Mouse (Mus musculus) retina, embryonic 14.5 days (tissue): Measurements from ENCODE around the gene Atp2a2.
"Not testable (repeated sequence)": the region's sequence is repeated elsewhere in the genome, so short reads cannot be mapped to it uniquely, and the experiment has no call there.

Experiments
- DNase-seq: peaks from one replicate; pipeline ENCODE4 v3.0.0-alpha.2; 2015; ENCODE audit warnings: low spot score

The Atp2a2 gene

DNA sequence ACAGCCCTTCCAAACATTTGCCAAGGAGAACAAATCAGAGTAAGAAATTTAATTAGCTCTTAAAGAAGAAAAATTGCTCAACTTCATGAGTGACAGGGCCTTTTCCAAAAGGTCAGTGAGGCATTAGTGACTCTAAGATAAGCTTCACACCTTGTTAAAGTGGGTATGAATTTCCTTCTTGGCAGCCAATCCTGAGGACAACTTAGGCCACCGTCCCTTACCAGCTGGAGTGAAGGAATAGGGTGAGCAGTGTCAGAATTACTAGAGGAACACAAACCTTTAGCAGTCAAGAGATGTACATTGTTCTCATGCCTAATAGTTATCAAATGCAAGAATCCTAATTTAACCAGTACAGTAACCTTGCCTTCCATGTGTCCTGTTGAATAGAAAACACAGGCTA, 7.6 kb downstream of the Atp2a2 start:
- no peak for DNase-seq

DNA sequence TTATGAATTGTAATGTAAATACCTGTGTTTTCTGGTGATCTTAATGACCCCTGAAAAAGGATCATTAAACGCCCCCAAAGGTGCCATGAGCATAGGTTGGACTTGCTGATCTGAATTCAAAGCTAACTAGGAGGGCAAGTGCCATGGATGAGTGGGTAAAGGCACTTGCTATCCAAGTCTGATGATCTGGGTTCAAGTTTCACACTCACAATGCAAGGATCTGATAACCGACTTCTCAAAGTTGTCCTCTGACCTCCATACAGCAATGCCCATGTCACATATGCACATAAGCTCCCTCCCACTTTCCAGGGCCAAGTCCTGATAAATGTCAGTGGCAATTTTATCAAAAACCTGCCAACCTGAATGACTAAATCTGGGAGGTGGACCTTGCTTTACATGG, 9.0 kb downstream of the Atp2a2 start:
- no peak for DNase-seq

DNA sequence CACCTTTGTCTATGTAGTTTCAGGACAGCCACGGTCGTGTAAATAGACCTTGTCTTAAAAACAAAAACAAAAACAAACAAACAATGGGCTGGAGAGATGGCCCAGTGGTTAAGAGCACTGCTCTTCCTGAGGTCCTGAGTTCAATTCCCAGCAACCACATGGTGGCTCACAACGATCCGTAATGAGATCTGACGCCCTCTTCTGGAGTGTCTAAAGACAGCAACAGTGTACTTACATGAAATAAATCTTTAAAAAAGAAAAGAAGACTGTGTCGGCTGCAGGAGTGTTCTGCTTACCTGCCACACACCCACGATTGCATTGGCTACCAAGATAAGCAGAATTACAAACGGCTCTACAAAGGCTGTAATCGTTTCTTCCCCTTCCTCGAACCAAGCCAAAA, 10.6 kb downstream of the Atp2a2 start:
- DNase-seq: no peak

DNA sequence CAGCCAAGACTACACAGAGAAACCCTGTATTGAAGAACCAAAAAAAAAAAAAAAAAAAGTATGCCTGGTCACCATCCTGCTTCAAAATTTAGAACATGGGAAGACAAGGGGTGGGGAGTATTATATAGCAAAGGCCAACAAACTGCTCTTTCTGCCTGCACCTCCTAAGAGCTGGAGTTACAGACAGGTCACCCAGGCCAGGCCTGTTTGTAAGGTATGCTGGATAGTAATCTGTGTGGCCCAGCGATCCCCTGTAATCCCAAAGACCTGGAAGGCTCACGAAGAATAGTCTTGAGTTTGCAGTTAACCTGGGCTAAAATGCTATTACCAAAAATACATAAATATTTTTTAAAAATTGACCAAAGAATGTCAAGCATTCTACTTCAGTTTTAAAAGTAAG, 11.9 kb downstream of the Atp2a2 start:
- DNase-seq: no peak

DNA sequence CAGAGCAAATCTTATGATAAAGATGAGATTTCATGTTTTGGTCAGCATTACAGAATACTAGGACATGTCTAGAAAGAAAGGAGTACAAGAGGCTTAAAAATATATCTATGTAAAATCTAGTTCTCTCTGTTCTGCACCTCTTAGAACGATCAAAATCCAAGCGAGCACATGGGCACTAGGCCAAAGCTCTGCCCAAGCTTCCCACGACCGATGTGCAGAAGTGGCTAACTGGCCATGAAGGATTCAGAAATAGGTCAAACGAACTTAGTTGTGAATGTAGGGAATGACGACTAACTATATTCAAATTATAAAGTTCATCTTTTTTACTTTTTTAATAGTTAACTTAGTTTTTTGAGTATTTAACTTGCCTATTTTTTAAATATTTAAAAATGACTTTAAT, 14.2 kb downstream of the Atp2a2 start:
- DNase-seq: no peak

DNA sequence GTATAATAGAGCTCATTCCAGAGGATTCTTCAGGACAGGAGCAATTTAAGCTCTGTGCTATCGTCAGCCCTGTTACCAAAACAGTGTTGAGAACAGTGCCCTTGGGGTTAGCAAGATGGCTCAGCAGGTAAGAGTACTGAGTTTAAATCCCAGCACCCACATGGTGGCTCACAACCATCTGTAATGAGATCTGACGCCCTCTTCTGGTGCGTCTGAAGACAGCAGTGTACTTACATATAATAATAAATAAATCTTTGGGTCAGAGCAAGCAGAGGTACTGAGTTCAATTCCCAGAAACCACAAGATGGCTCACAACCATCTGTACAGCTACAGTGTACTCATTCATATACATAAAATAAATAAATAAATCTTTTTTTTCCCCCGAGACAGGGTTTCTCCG, 15.8 kb downstream of the Atp2a2 start:
- not testable (repeated sequence) for DNase-seq

DNA sequence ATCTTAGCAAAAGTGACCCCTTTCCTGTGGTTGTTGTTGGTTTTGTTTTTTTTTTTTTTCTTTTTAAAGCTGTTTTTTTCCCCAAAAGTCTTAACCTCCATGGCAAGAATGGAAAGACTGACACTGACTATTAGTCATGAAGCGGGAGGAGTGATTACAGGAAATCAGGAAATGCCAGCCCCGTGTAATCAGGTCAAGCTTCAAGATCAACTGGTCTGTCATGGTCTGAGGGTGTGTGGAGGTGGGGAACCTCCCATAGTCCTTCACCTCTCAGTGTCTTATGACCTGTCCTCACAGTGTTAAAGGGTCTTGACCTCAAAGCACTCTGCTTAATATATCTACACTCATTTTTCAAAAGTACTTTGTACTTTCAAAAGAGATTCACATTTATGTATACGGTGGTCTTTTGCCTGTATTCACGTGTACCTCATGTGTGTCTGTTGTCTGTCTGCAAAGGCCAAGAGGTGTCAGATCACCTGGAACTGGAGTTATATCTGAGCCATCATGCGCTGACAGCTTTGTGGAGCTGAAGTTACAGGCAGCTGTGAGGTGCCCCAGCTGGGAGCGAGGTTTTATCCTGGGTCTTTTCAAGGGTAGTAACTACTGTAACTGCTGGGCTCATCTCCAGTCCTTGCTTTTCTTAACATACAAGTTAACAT, 19.2 kb downstream of the Atp2a2 start:
- DNase-seq: no peak

DNA sequence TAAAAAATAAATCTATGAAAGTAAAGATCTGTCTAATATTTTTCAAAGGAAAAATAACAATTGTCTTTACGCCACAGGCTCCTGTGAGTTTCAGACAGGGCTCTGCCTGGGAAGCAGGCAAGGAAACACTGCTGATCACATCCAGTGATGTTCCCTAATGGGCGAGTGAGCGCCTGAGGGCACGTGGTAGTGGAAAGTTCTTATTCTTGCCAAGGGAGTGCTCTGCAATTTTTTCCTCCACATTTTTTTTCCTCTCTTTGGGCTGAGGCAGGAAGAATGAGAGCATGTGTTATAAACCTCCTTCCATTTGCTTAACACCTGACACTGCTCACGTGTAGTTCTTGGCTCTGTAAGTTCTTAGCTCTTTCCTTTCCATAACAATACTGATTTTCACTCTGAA, 20.2 kb downstream of the Atp2a2 start:
- DNase-seq: no peak

DNA sequence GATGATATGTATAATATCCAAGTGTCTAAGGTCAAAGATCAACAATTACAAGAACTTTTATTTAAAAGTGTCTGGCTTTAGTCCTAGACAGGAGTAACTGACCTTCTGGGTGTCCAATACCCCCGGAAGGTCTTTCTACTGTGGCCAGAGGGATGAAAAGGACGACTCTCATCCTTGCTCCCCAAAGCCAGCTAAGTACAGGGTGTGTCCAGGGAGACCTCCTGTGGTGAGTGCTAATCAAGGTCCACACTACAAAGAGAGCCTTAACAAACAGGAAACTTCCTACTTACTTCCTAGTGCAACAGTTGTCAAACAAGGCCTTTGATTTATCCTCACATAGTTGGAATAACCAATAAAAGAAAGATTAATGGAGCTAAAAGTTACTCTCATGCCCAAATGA, 22.9 kb downstream of the Atp2a2 start:
- no peak for DNase-seq

DNA sequence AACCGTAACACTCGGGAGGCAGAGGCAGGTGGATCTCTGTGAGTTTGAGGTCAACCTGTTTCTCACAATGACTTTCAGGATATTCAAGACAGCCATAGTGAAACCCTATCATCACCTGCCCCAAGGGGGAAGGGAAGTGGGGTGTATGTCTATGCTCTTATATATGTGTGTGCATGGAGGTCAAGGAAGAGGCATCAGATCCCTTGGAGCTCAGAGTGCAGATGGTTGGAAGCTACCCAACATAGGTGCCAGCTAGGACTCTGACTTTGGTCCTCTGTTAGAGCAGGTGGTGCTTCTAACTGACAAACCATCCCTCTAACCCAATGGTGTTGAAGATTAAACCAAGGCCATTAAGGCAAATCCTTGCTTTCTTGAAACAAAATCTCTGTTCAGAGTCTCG, 24.5 kb downstream of the Atp2a2 start:
- DNase-seq: no peak

DNA sequence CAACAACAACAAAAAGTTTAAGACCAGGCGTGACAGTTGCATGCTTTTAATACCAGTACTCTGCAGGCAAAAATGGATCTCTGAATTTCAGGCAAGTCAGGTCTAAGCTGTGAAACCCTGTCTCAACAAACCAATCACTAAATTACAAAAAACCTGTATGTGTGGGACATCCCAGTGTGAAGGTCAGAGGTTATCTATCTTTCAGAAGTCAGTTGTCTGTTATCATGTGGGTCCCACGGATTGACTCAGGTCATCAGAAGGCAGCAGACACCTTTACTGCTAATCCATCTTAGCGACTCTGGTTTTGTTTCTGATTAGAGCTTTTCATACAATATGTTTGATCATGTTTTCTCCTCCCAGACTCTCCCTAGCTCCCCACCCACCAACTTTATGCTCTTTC, 25.9 kb downstream of the Atp2a2 start:
- no peak for DNase-seq

DNA sequence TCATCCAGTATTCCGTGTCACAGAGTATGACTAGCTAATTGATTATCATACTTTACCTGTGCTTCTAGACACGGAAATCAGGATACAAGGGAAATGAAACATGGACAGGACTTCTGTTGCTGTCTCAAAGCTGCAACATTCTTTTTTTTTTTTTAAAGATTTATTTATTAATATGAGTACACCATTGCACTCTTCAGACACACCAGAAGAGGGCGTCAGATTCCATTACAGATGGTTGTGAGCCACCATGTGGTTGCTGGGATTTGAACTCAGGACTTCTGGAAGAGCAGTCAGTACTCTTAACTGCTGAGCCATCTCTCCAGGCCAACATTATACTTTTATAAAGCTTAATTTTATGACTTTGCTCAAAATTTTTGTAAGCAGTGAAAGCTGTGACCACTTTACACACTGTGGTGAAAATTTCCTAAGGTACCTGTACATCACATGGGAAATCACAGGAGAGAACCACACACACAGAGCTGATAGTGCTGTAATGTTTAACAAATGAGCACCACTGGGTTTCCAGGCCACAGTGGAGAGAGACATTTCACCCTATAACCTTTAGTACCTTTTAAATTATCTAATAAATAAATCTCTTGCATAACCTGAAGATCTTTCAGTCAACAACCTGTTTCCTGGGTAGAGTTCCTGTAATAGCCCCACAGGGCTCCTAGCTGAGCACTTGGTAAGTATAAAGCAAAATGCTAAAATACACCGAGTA, 27.2 kb downstream of the Atp2a2 start:
- DNase-seq: no peak

DNA sequence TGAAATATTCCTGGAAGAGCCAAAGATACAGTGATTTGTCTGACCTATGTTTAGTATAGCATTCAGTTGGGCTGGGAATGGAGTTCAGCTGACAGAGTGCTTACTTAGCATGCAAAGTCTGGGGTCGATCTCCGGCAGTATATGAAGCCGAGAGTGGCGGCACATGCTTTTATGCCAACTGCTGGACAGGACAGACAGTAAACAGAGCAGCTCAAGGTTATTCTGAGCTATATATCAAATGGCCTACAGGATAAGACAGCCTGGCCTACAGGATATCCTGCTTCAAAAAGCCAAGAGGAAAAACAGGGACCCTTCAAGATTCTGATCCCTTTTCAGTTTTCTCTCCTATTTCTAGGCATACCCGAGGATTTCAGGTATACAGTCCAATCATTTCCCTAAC, 30.4 kb downstream of the Atp2a2 start:
- no peak for DNase-seq

DNA sequence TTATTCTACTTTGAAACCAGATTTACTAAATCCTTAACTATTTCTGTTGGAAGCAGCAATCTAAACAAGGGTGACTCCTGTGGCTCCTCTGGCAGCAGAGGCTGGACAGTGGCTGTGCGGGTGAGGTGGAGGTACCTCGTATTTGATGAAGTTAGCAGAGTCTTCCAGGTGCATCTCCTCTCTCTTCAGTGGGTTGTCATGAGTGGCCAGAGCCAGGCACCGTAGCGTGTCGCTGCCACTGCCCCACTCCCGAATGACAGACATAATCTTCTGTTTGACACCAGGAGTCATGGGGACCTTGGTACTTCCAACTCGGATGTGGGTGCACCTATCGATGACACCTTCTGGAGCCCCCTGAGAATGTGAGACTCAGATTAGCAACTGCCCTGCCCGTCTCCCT, 40.6 kb downstream of the Atp2a2 start:
- no peak for DNase-seq

DNA sequence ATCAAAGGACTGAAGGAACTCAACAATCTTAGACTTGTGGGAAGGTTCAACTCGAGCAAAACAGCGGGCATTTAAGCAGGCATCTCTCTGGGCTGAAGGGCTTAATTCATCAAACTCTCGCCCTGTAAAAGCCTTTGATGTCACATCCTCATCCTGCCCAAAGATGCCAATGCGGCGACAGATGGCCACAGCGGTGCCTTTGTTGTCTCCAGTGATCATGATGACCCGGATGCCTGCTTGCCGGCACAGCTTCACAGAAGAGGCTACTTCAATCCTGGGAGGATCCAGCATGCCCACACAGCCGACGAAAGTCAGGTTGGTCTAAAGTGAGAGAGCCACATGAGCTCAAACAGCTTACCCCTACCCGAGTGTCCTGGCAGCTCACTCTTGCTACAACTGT, 41.4 kb downstream of the Atp2a2 start:
- DNase-seq: no peak

DNA sequence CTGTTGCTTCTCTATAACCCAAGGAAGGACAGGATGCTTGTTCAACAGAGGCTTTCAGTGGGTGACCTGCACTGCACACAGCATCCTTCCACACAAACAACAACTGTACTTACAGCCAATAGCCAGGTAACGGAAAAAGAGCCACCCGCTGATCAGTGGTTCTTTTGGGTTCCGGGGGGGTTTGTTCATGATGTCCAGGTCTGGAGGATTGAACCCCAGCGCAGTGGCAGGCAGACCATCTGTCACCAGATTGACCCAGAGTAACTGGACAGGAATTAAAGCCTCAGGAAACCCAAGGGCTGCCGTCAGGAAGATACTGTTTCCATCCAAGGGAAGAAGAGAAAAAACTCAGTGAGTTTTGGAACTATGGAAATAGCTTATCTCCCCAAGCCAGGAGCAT, 42.7 kb downstream of the Atp2a2 start:
- no peak for DNase-seq

DNA sequence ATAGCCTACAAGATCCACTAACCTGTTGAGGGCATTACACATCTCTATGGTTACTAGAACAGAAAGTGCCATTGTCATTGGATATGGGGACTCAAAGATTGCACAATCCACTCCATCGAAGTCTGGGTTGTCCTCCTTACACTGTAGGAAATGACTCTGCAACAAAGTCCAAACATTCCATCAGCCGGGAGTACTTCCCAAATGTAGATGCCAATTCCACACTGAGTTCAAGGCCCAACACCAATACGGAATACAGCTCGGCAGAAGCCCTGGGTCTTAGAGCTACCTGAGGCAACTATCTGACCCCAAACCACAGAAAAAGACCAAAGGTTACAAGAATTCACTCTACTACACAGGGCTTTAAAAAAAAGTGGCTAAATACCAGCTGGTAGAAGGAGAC, 44.0 kb downstream of the Atp2a2 start:
- no peak for DNase-seq

DNA sequence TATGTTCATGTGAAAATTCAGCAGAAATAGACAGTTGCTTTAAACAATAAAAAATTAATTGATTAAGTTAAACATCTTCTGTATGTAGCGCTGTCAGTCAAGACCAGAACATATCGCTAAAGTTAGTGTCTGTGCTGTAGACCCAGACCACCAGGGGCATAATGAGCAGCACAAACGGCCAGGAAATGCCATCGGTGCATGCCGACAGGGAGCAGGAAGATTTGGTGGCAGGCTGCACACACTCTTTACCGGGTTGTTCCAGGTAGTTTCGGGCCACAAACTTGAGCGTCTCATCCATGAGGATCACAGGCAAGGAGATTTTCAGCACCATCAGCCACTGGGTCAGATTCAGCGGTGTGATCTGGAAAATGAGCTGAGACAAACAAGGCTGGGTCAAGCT, 45.0 kb downstream of the Atp2a2 start:
- not testable (repeated sequence) for DNase-seq

DNA sequence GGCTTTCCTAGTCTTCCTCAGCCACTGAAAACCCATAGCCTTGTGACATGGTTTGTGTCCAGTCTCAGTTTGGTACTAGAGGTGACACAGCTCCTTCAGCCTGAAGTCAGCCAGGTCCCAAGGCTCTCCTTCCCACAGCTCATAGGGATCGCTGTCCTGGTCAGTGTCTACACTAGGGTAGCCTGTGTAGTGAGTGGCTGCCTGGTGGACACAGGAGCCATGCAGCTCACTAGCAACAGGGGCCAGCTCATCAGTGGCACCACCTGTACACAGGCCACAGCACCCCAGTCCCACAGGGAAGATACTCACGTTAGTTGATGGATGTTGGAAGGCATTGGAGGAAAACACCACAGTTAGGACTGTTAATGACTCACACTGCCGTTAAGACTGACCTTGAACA, 46.4 kb downstream of the Atp2a2 start:
- no peak for DNase-seq

DNA sequence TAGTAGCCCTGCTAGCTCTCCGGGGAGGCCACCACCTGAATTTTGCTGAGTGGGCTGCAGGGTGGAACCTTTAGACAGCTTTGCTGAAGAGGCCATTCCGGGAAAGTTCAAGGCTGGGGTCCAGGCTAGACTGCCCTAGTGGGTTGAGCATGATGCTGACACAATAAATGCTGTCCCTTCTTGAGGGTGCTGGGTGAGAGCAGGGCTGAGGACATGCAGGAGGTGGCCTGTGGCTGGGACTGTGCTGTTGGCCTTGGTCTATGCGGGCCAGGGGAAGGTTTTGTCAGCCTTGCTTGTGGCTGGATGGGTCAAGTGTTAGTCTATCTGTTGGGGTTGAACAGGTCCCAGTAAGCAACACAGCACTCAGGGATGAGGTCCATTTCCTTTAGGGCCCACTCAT, 47.1 kb downstream of the Atp2a2 start:
- DNase-seq: no peak

DNA sequence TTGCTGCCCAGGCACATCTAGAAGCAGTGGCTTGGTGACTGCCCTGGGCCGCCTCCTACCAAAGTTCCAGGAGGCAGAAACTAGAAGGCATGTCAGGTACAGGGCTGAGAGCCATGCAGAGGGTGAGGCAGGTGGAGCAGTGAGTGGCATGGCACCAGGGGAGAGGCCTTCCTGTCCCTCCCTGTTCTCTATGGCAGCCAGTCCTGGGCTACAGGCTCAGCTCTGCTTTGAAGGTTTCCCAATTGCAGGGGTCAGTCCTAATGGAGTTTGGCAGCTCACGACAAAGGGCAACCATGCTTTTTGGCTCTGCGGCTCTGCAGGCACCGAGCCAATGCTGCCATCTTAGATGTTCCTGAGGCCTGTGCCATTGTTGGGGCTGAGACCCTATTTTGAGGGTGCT, 47.6 kb downstream of the Atp2a2 start:
- DNase-seq: no peak

DNA sequence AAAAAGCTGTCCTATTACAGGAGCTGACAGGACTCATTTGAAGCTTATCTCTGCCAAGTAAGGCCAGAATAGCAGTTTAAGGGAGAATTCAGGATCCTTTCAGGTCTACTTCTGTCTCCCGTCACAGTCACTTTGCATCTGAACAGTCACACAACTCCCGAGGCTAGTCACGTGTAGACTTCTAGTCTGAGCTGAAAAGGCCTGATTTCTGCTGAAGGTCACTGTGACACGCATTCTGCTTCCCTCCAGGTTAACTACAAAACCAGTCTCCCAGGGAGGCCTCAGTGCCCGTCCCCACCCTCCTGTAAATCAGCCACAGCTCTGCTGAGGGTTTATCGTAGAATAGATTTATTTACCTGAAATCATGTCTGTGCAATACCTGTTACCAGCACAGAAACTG, 48.8 kb downstream of the Atp2a2 start:
- DNase-seq: no peak

DNA sequence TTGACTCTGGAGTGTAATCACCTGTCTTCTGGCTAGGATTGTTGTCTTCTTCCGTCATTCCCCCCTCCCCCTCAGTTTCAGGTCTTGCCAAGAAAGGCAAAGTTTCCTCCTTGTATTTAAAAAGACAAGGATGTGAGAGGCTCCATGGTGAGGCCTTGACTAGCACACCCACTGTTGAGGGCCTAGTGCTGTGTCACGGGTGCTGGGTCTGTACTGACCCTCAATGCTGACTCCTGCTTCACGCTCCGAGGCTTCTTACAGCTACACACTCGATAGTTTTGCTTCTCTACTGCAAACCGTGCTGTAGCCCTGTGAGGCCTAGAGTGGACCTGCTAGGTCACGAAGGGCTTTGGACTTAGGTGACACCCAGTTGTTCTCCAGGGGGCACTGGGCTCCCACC, 49.8 kb downstream of the Atp2a2 start:
- no peak for DNase-seq

DNA sequence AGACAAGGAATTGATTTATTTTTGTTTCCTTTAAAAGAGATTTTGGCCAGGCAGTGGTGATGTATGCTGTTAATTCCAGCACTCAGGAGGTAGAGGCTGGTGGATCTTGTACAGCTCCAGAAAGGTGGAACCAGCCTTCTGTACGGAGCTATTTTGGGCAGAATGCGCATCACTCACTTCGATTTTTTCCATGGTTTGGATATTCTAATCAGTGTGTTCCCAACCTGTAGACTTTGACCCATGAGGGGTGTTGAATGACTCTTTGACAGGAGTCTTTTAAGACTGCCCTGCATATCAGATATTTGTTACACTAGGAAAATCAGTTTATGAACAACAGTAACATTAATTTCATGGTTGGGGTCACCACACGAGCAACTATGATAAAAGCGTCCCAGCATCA, 50.7 kb downstream of the Atp2a2 start:
- no peak for DNase-seq
